Mouse (Mus musculus) monocyte, adult 2 months (primary cell): ENCODE measurements around the gene Ntsr1.

Experiments used
- DNase-seq, 2 experiments: peaks; one replicate each; pipeline ENCODE4 v3.0.0; 2022; ENCODE audit warnings: low spot score in 2 of 2, low read depth in 1 of 2

The Ntsr1 gene

DNA sequence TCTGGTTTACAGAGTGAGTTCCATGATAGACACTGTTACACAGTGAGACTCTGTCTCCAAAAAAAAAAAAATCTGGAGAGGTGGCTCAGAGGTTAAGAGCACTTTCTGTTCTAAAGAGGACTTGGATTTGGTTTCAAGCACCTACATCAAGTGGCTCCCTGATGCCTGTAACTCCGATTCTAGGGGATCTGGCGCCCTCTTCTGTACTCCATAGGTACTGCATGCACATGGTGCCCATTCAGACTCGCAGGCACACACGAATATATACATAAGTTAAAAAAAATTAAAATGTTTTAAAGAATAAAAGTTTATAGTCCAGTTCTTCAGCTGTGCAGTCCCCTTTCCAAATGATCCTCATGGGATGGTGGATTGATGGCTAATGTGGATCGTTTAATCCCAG lies 60.5 kb downstream of the Ntsr1 start:
- no peak for DNase-seq

DNA sequence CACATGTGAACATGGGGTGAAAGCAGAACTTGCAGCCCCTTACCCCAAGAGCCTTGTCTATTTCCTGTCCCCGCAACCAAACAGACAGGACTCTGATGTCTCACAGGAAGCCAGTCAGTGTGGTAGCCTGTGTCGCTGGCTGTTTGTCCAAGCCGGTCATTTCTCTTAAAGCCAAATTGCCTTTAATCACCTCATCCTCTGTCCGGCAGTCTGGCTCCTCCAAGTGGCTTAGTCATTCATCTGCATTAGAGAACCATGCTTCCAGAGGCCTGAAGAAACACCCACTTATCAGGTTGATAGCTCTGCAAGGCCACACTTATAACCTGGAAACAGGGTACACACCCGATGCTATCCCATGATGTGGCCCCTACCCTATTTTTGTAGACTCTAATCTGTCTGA lies 62.4 kb downstream of the Ntsr1 start:
- no peak for DNase-seq

DNA sequence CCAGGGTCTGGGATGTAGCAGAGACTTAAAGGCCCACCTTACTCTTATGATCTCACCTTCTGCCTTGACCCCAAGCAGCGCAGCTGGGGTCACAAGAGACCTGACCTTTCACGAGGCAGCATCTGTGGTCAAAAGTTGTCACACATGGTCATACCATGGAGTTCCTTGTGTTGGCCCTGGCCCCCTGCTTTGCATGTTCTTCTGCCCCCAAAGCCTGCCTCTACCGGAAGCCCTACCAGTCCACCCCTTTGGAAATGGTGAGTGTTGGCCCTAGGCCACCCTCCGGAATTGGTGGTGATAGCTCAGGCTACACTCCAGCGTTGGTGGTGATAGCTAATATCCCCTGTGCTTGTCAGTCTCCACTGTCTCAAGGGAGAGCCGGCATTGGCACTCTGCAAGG lies 63.5 kb downstream of the Ntsr1 start:
- DNase-seq, result no peak

DNA sequence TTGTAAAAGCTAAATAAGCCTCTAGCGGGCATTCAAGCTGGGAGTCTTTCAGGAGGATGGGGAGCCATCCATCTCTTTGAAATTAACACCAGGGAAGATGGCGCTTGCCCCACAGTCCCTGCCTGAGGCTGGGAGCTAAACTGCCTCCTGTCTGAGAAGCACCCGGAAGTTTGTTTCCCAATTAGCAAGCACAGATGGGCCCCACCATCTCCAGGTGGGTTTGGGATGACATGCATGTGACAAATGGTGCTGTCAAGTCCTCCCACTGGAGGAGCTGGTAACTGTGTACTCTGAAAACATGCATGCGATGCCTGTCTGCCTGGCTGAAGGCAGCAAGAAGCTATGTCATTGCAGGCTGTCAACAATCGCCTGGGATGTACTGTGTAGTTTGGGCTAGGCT lies 64.1 kb downstream of the Ntsr1 start:
- DNase-seq, result no peak

DNA sequence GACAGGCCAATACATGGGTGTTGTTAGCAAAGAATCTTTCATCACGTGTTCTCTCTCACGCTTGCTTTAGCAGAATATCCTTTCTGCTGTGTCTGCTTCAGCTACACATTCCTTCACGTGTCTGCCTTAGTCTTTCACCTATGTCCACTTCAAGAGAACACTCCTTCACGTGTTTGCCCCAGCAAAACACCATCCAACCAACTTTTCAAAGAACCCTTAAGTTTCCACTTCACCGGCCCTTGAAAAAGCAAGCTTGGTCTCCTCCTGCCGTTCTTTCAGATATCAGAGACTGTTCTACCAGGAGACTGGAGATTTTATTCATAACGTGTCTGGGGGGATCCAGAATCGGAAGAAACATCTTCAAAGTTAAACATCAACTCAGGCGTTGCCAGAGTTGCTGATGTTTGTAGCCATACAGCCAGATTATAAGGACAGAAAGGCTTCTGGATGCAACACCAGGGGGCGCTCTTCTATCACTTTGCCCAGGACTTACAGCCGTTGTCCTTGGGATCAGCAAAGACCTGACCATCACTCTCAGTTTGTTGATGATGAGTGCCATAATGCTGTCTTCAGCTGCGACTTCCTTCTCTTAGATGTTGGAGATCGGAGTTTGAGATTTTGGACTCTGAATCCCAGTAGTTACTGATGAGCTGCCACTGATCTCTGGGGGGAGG lies 66.6 kb downstream of the Ntsr1 start:
- DNase-seq, result no peak

DNA sequence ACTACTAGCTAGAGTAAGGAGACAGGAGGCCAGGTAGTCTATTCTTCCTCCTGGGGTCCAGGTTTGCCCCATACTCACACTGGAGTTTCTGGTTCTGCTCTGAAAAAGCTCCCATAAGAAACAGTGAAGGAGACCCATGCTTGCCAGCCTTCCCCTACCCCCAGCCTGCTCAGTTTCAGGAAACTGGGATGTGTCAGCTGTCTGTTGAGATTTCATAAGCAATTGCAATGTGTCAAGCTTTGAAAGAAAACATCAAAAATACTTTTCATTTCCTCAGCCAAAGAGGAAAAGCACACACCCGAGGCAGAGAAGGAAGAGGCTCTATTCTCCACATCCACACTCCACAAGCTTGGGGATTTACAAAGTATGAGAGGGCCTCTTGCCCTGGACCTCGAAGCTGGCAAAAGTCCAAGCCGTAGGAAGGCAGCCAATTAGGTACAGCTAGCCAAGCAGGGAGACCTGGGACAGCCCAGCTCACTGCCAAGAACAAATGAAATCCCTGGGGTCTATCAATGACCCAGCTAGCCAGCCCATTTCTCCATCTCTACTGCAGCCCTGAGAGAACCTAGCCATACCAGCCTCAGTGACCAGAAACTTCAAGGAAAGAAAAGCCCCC lies 69.4 kb downstream of the Ntsr1 start:
- no peak for DNase-seq

DNA sequence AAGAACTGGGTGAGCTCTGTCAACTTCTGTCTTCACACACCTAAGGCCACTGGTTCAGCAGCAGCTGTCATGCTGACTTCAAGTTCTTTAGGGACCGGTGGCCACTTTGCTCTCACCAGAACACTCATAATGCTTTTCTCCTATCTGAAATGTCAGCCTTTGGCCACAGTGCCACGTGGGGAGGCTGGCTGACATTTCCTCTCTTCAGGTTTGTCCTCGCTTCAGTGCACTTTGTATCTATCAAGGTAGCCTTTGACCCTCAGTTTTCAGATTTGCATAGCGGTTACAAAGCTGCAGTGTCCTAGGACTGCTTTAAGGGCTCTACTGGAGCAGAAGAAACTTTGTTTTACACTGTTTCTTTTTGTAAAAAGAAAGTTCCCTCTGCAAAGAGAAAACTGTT lies 76.7 kb downstream of the Ntsr1 start:
- DNase-seq, result no peak

DNA sequence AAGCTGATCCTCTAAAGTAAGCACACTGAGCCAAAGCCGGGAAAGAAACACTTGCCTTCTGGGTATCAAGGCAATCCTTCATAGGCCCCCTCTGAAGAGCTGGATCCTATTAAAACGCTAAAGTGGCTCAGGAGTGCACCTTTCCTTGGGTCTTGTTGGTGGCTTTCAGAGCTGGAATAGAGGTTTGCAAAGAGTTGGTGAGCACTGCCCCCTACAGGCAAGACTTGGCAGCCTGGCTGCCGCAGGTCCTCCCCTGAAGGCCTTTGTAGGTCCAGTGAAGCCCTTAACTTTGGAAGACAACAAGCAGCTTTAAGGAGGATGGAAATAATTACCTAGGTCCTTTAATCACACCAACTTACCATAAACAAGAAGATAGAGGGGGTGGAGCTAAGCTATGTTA lies 78.9 kb downstream of the Ntsr1 start:
- peak in 1 of 2 experiments; percentile 51 for DNase-seq

DNA sequence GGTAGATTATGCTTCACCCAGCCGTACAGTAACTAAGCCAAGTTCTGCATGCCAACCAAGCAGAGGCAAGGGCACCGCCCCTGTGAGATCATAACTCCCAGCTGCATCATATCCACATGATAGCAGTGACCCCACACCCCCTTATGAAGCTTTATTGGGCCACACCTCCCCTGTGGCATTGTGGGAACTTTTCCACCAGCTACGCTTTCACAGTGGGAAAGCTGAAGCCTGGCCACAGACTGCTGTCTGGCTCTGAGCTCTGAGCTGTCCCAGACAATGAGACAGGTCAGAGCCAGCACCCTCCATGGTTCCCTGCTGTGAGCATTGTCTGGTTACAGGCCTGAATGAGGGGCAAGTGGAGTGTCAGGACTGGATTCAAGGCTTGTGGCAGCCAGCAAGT lies 81.2 kb downstream of the Ntsr1 start, which contains the start of gene Mrgbp:
TSS of gene Mrgbp (plus strand) at position 303 of the 400 bp plus-strand sequence.
- no peak for DNase-seq

DNA sequence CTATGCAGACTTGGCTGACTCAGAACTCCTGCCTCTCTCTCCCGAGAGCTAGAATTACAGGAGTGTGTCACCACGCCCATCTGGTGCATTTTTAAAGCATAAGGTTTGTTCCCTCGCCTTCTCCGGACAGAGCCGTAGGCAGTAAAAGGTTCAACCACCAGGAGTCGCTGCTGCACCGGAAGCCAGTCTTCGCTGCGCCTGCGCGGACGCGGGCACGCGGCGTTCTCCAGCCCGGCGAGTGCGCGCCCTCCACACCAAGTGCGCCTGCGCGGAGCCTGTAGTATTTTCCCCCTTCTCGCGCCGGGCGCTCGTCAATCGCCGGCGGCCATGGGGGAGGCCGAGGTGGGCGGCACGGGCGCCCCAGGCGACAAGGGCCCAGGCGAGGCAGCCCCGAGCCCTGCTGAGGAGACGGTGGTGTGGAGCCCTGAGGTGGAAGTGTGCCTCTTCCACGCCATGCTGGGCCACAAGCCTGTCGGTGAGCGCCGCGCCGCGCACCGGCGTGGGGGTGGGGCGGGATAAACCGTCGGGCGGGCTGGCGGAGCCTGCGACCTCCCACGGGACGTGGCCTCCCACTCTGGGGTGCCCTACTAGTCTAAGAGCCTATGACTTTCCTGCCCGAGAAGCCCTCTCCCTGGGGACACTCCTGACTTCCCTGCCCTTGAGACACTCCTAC lies 82.8 kb downstream of the Ntsr1 start:
- peak; percentile 91 to 98 for DNase-seq

DNA sequence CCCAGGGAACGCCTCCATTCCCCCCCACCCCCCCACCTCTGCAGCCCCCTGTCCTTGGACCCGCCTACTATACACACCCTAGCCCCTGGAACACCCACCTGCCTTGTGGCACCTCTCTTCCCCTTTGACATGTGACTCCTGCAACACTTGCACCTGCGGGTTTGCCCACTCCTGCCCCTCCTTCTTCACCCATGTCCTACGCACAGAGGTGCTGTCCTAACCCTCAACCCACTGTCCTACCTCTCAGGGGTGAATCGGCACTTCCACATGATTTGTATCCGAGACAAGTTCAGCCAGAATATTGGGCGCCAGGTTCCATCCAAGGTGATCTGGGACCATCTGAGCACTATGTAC lies 83.4 kb downstream of the Ntsr1 start:
- DNase-seq, result no peak

DNA sequence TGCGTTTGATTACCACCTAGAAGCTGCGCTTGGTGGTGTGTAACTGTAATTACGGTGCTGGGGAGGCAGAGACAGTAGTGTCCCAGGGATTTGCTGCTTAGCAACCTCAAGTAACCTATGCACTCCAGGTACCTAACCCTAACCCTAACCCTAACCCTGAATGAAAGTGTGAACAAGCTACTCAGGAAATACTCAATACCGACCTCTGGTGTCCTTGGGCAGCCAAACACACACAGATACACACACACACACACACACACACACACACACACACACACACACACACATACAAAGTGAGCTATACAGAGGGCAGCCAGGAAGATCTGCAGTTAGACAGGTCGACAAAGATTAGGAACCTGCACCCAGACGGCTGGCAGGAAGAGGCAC lies 89.0 kb downstream of the Ntsr1 start:
- no peak for DNase-seq

DNA sequence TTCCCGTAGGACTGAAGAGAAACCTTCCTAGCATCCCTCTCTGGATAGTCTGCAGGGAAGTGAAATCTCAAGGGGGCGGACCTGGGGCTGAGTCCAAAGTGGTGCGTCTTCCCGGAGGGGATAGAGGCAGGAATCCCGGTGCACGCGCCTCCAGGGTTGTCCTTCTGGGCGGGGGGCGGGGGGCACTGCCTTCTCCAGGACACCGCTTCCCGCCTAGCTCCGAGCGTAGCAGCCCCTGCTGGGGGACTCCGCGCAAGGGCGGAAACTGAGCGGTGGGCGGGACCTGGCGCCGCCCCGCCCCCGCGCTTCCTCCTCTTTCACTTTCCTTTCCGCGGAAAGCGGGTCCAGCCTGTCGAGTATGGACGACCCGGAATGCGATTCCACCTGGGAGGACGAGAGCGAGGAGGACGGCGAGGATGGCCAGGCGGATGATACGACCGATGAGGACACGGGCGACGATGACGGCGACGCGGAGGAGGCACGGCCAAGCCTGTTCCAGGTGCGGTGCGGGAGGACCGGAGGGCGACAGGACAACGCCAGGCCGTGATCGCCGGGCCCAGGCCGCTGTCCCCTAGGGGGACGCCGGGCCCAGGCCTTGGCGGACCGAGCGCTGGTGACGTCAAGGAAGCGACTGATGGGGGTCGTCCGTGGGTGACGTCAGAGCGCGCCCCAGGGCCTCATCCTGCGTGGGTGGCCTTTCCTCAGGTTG lies 89.5 kb downstream of the Ntsr1 start, which contains the start of gene Ogfr:
TSS of gene Ogfr (plus strand) at position 123 of the 709 bp plus-strand sequence.
- DNase-seq, result peak; percentile 20 to 67
